Mouse (Mus musculus) monocyte, adult 59 days (primary cell): ENCODE measurements around the gene Ush2a. TPM values are rescaled to one million over a fixed set of nuclear protein-coding genes. Genes with fewer than 3 reads are reported as not detected.

Experiments
- total RNA-seq, 2 experiments: library from RNA; stranded (reverse); gene quantifications; one replicate each; pipeline ENCODE4 v1.2.4; 2023

Ush2a gene
- not detected for total RNA-seq

GRCm38 (mm10) chr1:188261903-188262682, at the start of gene Ush2a:
Ush2a (plus strand) TSS chr1:188262023.

DNA sequence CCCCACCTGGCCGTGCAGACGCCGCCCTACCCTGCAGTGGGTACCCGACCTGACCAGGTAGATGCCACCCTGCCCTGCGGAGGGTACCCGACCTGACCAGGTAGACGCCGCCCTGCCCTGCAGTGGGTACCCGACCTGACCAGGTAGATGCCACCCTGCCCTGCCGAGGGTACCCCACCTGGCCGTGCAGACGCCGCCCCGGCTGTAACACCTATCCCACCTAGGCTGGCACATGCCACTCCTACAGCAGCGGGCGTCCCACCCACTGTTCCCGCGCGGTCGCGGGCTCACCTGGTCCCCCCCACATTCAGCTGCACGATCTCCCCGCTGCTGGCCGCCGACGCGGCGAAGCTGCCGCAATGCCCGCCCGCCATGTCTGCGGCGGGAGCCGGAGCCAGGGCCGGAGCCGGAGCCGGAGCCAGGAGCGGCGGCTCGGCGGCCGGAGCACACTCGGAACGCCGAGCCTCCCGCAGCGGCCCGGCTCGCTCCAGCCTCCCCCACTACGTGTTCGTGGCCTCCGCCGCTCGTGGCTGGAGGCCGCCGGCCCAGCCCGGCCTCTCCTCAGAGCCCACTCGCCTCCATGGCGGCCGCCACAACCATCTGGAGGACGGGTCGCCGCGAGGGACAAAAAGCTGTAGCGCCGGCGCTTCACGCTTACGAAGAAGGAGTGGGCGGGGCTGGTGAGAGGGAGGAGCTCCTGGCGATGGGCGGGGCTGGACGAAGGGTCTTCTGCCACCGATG, 745.6 kb downstream of the Ush2a start, which contains the start of gene Kctd3:
Gene Kctd3, minus strand, starts transcription at position 603 of the 741 bp plus-strand sequence.

